Mouse (Mus musculus) ovary, adult 10 weeks (tissue): ENCODE measurements around the gene Lrp2. TPM values are rescaled to one million over a fixed set of nuclear protein-coding genes. Genes with fewer than 3 reads are reported as not detected.

ENCODE experiments used
- polyA plus RNA-seq: library from polyadenylated mRNA; stranded (reverse); fragments of 350-450 nt; fragmentation: Illumina TruSeq; extraction: RNeasy Lipid Tissue Mini Kit (QIAGEN cat#74804); gene quantifications from one replicate; pipeline ENCODE4 v1.2.3, GENCODE M21; 2014

The Lrp2 gene
- polyA plus RNA-seq, result 0.77 TPM

DNA sequence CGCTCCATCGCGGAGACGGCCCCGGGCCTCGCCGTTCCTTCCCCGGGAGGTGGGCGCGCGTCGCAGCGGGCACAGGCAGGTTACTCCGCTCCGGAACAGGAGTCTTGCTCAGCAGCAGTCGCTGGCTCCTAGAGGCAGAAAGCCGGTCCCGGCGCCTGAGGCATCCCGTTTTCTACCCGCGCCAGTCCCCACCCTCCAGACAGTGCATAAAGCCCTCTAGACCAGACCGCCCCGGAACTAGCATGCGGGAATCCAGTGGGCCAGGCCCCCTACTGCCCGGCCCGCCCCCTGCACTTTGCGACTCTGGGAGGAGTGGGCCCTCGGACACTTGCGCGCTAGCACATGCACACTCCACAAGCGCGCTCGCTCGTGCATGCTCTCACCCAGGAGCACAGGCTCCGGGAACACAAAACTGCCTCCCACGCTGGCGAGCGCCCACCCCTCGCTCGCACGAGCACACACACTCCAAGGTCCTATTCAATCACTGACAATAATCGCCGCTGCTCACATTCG is at the start of gene Lrp2:
Gene Lrp2 (minus strand): TSS at position 180 of the 513 bp plus-strand sequence.

DNA sequence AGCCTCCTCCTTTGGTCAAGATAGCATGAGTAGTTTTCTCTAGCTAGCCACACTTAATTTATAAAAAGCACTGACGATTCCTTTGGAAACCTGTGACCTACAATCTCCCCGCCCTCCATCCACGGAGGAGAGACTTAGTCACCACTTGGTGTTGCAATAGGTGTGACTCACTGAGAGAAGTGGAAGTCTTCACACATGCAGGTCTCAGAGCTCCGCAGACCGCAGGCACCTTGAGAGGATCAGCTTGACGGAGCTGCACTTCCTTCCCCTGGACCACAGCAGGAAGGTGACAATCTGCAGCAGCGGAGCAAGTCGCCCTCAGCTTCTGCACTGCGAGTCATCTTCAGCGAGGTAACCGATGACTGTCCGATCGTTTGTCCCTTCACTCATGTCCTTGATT is 205.6 kb downstream of the Lrp2 start, which contains the start of gene Dhrs9:
Gene Dhrs9 (plus strand): TSS at position 165 of the 400 bp plus-strand sequence.

Other genes with a start within 250 kb of the Lrp2 start
- 0.40 TPM for gene Abcb11, start 243.4 kb downstream of the Lrp2 start, polyA plus RNA-seq
- gene Dhrs9, start 205.6 kb downstream of the Lrp2 start, polyA plus RNA-seq, result 9.9 TPM
- 30.1 TPM for gene Bbs5, start 61.1 kb upstream of the Lrp2 start, polyA plus RNA-seq
- 0.23 TPM for gene Klhl41, start 84.1 kb upstream of the Lrp2 start, polyA plus RNA-seq
- 43.0 TPM for gene Fastkd1, start 127.5 kb upstream of the Lrp2 start, polyA plus RNA-seq
- 332 TPM for gene Ppig, start 136.5 kb upstream of the Lrp2 start, polyA plus RNA-seq
- 14.0 TPM for gene Ccdc173, start 203.5 kb upstream of the Lrp2 start, polyA plus RNA-seq
- gene Phospho2, start 203.6 kb upstream of the Lrp2 start, polyA plus RNA-seq, result 84.5 TPM
- gene Klhl23, start 235.9 kb upstream of the Lrp2 start, polyA plus RNA-seq, result 230 TPM